In genomic region chr4:74231405-74231804, GRCm38 (mm10) we compare ENCODE assay signal across 8 mouse cellular contexts. TPM values are rescaled to one million over a fixed set of nuclear protein-coding genes. Genes with fewer than 3 reads are reported as not detected.
DNase-seq lines count a peak whose midpoint lies in the region; ATAC-seq and TF ChIP-seq lines count a peak whose summit lies in the region.

No protein-coding gene starts in this region.

- in situ Hi-C loops in Patski (cut with MboI; ENCODE audit: low pct_unique_long_range_greater_than_20kb): no loop called here

- no peaks in the 10 kb centered on the region for H3K27me3 ChIP-seq in Patski

- POLR2A ChIA-PET in Patski (lab: Charles Lee): no interaction called here

- ATAC-seq in Patski: no peak
- ATAC-seq in neutrophil, adult 5-6 weeks (ENCODE audit: extremely low read depth, insufficient number of reproducible peaks, low FRiP score, poor library complexity, severe bottlenecking): peak; percentile 49; the same call in 1 of the 2 replicates

- peak; percentile 63 for TF ChIP-seq CTCF in Patski (IDR thresholded peaks at IDR 0.05)

- intact Hi-C loops in heart, postnatal 14 days (cut with DNase I): no loop called here

- peak; percentile 16 to 57 for DNase-seq in CD8-positive naive resting alpha-beta T cell, adult 2 months (ENCODE audit: low read depth in 2 of 2, low spot score in 2 of 2)
- no peak for DNase-seq in Patski (ENCODE audit: low read depth, low spot score)
- peak; percentile 44 to 51 for DNase-seq in cerebellum, postnatal 36 days
- peak; percentile 10 to 26 for DNase-seq in heart, postnatal 14 days
- DNase-seq in kidney, postnatal 36 days: peak; percentile 39 to 74
- DNase-seq in lung, adult 18-20 months: peak; percentile 35 to 49
- no peak for DNase-seq in spleen, adult 12 weeks (ENCODE audit: low spot score)

- CTCF ChIA-PET in Patski (lab: Charles Lee): interaction anchor here (1.0 kb wide), 1 partner anchor 14 kb away, joined by 3 read pairs; no protein-coding TSS in a partner anchor

RNA-seq across cellular contexts. Expression of gene Kdm4c, which starts 10.9 kb away (rescaled TPM):
- 18.0 TPM for polyA plus RNA-seq in Patski (2021)
- total RNA-seq in heart, postnatal 14 days (2021): 10 to 100 TPM; 13.9 to 14.2 TPM
- total RNA-seq in neutrophil, adult 5-6 weeks (2017): 58.2 and 64.8 TPM in 2 replicates

Comparison
In these comparisons a context has a peak if more than half of its experiments do, and no peak if none do; other contexts are left out.
1. DNase-seq: peak in CD8-positive naive resting alpha-beta T cell, adult 2 months (2 of 2), cerebellum, postnatal 36 days (2 of 2), heart, postnatal 14 days (2 of 2), kidney, postnatal 36 days (2 of 2) and lung, adult 18-20 months (2 of 2); none in Patski (single experiment) and spleen, adult 12 weeks (single experiment).